Mouse (Mus musculus) hindbrain, embryonic 16.5 days (tissue): ENCODE measurements at regions not wholly inside any gene's neighbourhood (a gene's known extent, or its start where the extent isn't known, plus 50 kb on each side); places are given as distances from the start of the nearest gene placed in this dataset.

Experiments
- ATAC-seq: fragments of 200-750 bp; cut with Nextera tagmentation; 2 replicates; pipeline ENCODE4 v1.8.0; 2017; ENCODE audit warnings: moderate TSS enrichment, moderate library complexity
- H3K27ac ChIP-seq: fragments of 300-500 bp; sonication (generic); 2 replicates; pipeline ENCODE4 v1.5.1; 2014; ENCODE audit warnings: low read depth, mild to moderate bottlenecking, control low read depth, low read length, moderate library complexity
- H3K27me3 ChIP-seq: fragments of 300-500 bp; sonication (generic); replicated peaks from 2 replicates; pipeline ENCODE4 v1.6.1; 2014; ENCODE audit warnings: low read length; ENCODE audit not compliant: control insufficient read depth, insufficient read depth
- H3K36me3 ChIP-seq: fragments of 300-500 bp; sonication (generic); 2 replicates; pipeline ENCODE4 v1.6.1; 2014; ENCODE audit warnings: mild to moderate bottlenecking, low read length, moderate library complexity, mixed read lengths; ENCODE audit not compliant: control insufficient read depth, insufficient read depth
- H3K4me1 ChIP-seq: fragments of 300-500 bp; sonication (generic); 2 replicates; pipeline ENCODE4 v1.6.1; 2014; ENCODE audit warnings: low read depth, low read length; ENCODE audit not compliant: control insufficient read depth, insufficient read depth
- H3K4me2 ChIP-seq: fragments of 300-500 bp; sonication (generic); 2 replicates; pipeline ENCODE4 v1.6.1; 2014; ENCODE audit warnings: mild to moderate bottlenecking, low read length, control low read depth, moderate library complexity
- H3K4me3 ChIP-seq: fragments of 300-500 bp; sonication (generic); 2 replicates; pipeline ENCODE4 v1.5.1; 2014; ENCODE audit warnings: mild to moderate bottlenecking, low read length, control low read depth, moderate library complexity
- H3K9ac ChIP-seq: fragments of 300-500 bp; sonication (generic); 2 replicates; pipeline ENCODE4 v1.6.1; 2014; ENCODE audit warnings: low read depth, mild to moderate bottlenecking, control low read depth, low read length, moderate library complexity
- H3K9me3 ChIP-seq: fragments of 300-500 bp; sonication (generic); 2 replicates; pipeline ENCODE4 v1.6.1; 2014; ENCODE audit warnings: mild to moderate bottlenecking, low read length, moderate library complexity; ENCODE audit not compliant: control insufficient read depth
- WGBS: fragments of 180-500 bp; shearing (Covaris S2); extraction: QIAGEN DNeasy Blood & Tissue Kit; methylation state at CpG from one replicate; pipeline ENCODE4 v1.1.7; 2014; 5-methylcytosine and 5-hydroxymethylcytosine counted together

DNA sequence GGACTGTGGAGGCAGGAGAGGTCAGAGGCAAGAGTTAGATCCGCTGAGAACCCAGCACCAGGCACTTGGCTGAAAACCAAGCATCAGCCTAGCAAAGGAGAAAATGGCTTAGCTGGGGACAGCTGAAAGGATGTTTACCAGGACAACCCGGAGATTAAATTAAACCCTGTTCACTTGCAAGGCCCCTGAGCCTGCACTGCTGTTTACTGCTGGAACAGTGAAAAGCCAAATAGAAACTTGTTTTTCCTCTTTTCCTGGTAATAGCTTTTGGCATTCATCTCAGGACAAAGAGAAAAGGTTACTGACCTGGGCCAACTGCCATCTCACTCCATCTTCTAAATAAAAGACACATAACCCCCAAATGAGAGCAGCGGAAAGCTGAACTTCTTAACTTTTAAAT lies 531.3 kb downstream of the Insc start:
- H3K27ac ChIP-seq, result no peak overlapping the region
- no peaks in the 10 kb centered on the region for H3K9me3 ChIP-seq
- H3K27me3 ChIP-seq, result no peaks in the 10 kb centered on the region
- H3K36me3 ChIP-seq, result no peaks in the 10 kb centered on the region
- H3K4me1 ChIP-seq, result no peaks in the 10 kb centered on the region
- ATAC-seq, result no peak
- H3K4me3 ChIP-seq, result no peak overlapping the region
- H3K4me2 ChIP-seq, result no peak overlapping the region
- no peak overlapping the region for H3K9ac ChIP-seq
- 32% methylated on average over 3 of the region's 3 CpGs for WGBS

DNA sequence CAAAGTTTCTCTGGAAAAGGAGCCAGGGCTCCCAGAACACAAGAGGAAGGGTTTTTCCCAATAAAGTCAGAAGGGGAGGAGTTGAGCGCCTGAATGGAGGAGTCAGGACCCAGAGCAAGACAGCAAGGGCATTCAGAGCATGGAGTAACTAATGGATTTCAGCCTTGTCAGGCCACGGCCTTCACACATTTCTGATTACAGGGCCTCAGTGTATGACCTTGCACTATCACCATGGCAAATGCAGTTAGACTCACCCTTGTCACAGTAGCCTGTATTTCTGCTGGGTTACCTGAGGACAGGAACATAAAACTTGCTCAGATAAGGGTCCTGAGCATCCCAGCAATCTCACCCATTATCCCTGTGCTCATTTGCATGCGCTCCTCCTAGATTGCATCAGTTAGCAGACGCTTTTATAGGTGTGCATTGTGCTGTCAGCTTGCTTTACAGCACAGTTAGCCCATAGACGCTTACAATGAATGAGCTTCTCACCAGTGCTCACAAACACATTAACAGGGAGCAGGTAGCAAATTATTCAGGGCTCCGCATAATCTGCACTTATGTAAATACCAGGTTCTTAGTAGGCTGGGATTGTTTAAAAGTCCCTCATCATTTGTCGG lies 547.4 kb downstream of the Insc start:
- Histone ChIP-seq H3K9ac (no peak overlapping the region), H3K4me2 (no peak overlapping the region), H3K27ac (no peak overlapping the region), H3K36me3 (no peaks in the 10 kb centered on the region), H3K4me1 (no peaks in the 10 kb centered on the region), H3K9me3 (no peaks in the 10 kb centered on the region), H3K4me3 (no peak overlapping the region), H3K27me3 (no peaks in the 10 kb centered on the region)
- WGBS, result 48% methylated on average over 7 of the region's 7 CpGs
- ATAC-seq, result no peak

DNA sequence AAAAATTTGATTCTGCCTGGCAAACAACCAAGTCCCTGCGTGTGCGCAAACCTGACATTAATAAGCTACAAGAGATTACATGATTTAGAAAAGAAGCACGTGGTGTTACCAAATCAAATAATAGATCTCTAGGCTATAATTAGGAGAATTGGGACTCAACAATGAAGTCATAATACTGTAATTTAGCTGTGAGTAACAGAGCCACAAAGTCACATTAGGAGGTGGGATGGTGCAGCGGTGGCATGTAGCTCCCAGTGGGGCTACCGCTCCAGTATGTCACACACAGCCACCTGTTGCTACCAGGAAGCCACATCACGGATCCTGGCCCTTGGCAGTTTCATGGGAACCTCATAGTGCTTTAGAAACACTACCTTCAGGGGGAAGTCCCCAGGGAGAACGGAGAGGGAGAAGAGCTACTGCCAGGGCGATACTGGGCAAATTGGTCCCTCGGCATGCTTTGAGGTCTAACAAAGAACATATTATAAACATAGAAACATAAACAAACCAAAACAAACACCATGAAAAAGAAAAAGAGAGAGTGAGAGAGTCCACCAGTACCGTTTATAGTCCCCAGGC lies 551.2 kb downstream of the Insc start:
- H3K4me1 ChIP-seq, result no peaks in the 10 kb centered on the region
- 59% methylated on average over 10 of the region's 10 CpGs for WGBS
- H3K27ac ChIP-seq, result no peak overlapping the region
- ATAC-seq, result no peak
- H3K4me2 ChIP-seq, result no peak overlapping the region
- no peaks in the 10 kb centered on the region for H3K9me3 ChIP-seq
- no peak overlapping the region for H3K9ac ChIP-seq
- no peak overlapping the region for H3K4me3 ChIP-seq
- no peaks in the 10 kb centered on the region for H3K27me3 ChIP-seq
- H3K36me3 ChIP-seq, result no peaks in the 10 kb centered on the region

DNA sequence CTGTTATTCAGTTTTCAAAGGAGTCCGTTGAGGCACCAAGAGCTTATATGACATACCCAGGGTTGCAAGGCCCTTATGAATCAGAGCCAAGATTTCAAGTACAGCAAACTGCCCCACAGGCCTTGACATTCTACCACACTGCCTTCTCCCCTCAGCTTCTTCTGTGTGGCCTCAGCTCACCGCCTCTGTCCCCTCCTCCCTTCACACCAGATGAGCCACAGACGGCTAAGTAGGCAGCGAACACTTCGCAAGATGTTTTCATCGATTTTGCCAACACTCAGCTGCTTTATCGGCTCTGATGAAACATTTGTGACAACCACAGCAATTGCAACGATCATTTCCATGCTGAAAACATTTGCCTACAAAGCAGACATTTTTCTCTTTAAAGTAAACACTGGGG lies 556.7 kb downstream of the Insc start:
- no peaks in the 10 kb centered on the region for H3K9me3 ChIP-seq
- H3K4me1 ChIP-seq, result peaks cover 5% of the 10 kb centered on the region
- 85% methylated on average over 8 of the region's 8 CpGs for WGBS
- no peak for ATAC-seq
- no peak overlapping the region for H3K4me2 ChIP-seq
- H3K27me3 ChIP-seq, result no peaks in the 10 kb centered on the region
- no peak overlapping the region for H3K9ac ChIP-seq
- no peak overlapping the region for H3K27ac ChIP-seq
- no peaks in the 10 kb centered on the region for H3K36me3 ChIP-seq
- no peak overlapping the region for H3K4me3 ChIP-seq

DNA sequence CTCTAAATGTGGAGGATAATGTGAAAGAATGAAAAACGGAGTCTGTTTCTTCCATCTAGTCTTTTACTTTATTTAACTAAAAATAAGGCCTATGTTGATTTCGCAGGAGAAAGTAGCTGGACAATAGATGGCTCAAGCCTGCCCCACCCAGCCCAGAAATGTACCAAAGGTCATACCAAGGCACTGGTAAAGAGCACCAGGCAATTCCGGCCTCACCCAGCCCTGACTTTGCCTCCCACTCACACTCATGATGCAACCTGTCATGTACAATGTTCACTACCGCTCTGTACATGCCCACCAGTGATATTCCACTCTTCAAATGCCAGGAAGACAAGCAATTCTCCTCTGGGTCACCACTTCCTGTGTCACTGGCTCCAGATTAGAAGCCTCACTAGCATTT lies 564.9 kb downstream of the Insc start:
- Histone ChIP-seq H3K36me3 (no peaks in the 10 kb centered on the region), H3K27me3 (0 out of 2 replicates have a peak, but pooled peaks cover 2% of the 10 kb centered on the region), H3K4me1 (peaks cover 7% of the 10 kb centered on the region), H3K4me2 (no peak overlapping the region), H3K9ac (no peak overlapping the region), H3K9me3 (no peaks in the 10 kb centered on the region), H3K27ac (no peak overlapping the region), H3K4me3 (no peak overlapping the region)
- WGBS, result 90% methylated on average over 4 of the region's 4 CpGs
- no peak for ATAC-seq

DNA sequence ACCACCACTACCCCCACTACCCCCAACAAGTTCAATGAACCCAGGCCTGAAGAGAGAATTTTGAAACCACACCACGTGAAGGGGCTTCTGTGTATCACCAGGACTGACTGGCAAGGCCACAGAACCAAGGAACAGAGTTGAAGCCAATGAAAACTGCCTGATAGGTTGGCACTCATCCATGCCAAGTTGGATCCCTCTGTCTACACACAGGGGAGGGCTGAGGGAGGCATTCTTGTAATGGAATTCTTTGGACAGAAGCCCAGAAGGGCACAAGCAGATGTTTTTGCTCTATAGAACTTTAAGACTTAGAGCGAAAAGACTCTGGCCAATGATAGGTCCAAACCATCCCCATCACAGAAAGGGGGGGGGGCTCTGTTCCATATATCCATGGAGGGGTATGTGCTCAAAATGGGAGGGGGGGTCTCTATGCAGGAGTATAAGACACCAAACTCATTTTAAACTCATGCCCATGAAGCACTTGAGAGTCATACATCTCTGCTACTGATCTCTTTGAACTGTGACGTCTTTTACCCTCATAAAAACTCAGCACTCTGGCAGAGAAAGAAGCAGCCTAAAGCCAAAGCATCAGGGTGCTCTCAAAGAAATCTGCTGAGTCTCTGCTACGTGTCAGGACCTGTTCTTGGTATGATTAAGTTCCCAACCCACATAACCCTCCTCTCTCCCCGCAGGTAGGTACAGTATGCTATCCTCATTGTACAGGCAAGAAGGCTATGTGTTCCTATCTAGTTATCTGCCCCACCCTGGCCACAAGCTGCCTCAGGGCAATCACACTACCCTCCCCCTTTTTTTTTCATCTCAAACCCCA lies 567.1 kb downstream of the Insc start:
- Histone ChIP-seq H3K27me3 (0 out of 2 replicates have a peak, but pooled peaks cover 2% of the 10 kb centered on the region), H3K27ac (no peak overlapping the region), H3K4me1 (peaks cover 7% of the 10 kb centered on the region), H3K4me2 (no peak overlapping the region), H3K9me3 (no peaks in the 10 kb centered on the region), H3K9ac (no peak overlapping the region), H3K4me3 (no peak overlapping the region), H3K36me3 (no peaks in the 10 kb centered on the region)
- peak; percentile 86 for ATAC-seq
- 46% methylated on average over 5 of the region's 5 CpGs for WGBS

DNA sequence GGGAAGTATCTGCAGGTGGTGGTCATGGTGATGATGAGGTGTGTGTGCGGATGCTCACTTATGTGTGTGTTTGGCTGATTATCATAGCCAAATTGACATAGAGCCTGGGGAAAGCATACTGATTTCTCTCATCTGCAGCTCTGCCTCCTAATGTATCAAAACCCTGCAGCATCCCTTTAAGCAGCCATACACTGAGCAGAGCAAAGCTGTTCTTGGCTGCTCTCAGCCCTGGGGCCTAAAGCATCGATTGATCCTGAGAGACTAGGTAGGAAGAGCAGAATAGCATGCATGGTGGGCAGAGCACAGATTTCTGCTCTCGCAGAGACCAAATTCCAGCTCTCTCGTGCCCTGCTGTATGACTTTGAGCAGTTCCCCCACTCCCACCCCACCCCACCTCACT lies 576.0 kb downstream of the Insc start:
- WGBS, result 71% methylated on average over 4 of the region's 4 CpGs
- H3K9ac ChIP-seq, result no peak overlapping the region
- no peaks in the 10 kb centered on the region for H3K4me1 ChIP-seq
- no peaks in the 10 kb centered on the region for H3K36me3 ChIP-seq
- H3K4me2 ChIP-seq, result no peak overlapping the region
- H3K4me3 ChIP-seq, result no peak overlapping the region
- H3K27ac ChIP-seq, result no peak overlapping the region
- 0 out of 2 replicates have a peak, but pooled peaks have one; percentile 27 for ATAC-seq
- no peaks in the 10 kb centered on the region for H3K27me3 ChIP-seq
- H3K9me3 ChIP-seq, result no peaks in the 10 kb centered on the region

DNA sequence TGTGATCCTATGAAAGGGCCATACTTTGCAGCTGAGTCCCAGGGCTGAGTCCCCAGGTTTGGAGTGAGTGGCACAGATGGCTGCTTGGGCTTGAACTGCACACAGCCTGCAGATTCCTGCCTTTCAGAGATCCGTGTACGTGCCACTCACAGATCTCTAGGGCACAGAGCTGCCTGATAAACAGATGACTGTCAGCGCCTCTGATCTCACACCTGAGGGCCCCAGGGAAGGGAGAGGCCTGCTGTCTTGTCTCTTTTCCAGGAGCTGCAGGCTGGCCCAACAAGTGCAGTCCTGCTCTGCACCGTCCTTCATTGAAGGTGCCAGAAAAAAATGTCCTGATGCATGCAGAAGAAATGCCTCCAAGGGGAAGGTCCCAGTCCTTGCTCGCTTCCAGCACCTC lies 579.5 kb downstream of the Insc start:
- Histone ChIP-seq H3K4me1 (no peaks in the 10 kb centered on the region), H3K27me3 (no peaks in the 10 kb centered on the region), H3K27ac (no peak overlapping the region), H3K4me3 (no peak overlapping the region), H3K9me3 (no peaks in the 10 kb centered on the region), H3K4me2 (no peak overlapping the region), H3K9ac (no peak overlapping the region), H3K36me3 (no peaks in the 10 kb centered on the region)
- WGBS, result 65% methylated on average over 5 of the region's 5 CpGs
- ATAC-seq, result no peak

DNA sequence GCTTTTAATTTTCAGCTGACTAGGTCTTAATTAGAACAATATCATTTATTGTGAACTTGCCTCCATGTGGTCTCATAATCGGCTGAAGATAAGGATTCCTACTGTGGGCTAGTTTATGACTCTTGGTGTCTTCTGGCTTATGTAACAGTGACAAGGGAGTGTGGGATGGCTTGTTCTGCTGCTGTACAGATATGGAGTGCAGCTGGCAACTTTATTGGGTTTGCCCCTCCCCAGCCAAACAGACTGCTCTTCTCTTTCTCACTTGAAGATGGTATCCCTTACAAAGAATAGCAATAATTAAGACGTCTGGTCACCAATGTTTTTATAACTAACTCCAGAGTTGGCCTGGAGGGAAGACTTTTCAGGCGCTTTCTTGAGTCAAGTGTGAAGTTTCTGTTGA lies 584.8 kb downstream of the Insc start:
- no peaks in the 10 kb centered on the region for H3K27me3 ChIP-seq
- no peak for ATAC-seq
- no peaks in the 10 kb centered on the region for H3K9me3 ChIP-seq
- no peaks in the 10 kb centered on the region for H3K4me1 ChIP-seq
- no peak overlapping the region for H3K9ac ChIP-seq
- no peak overlapping the region for H3K4me3 ChIP-seq
- no peaks in the 10 kb centered on the region for H3K36me3 ChIP-seq
- 76% methylated on average over 3 of the region's 3 CpGs for WGBS
- no peak overlapping the region for H3K4me2 ChIP-seq
- H3K27ac ChIP-seq, result no peak overlapping the region
